Mouse (Mus musculus) telencephalon, adult 2 months (tissue): ENCODE data around the gene Zkscan6.

Experiments
- DNase-seq: peaks from one replicate; pipeline ENCODE4 v3.0.0-alpha.2; 2011; ENCODE audit warnings: low read depth, low spot score

Zkscan6 gene

GRCm38 (mm10) chr11:65812088-65812487 lies 5.1 kb downstream of the Zkscan6 start:
- no peak for DNase-seq

GRCm38 (mm10) chr11:65814381-65814780 lies 7.4 kb downstream of the Zkscan6 start:
- DNase-seq, result no peak

GRCm38 (mm10) chr11:65816237-65816636 lies 9.3 kb downstream of the Zkscan6 start:
- no peak for DNase-seq

GRCm38 (mm10) chr11:65818193-65818592 lies 11.2 kb downstream of the Zkscan6 start:
- DNase-seq, result no peak

DNA sequence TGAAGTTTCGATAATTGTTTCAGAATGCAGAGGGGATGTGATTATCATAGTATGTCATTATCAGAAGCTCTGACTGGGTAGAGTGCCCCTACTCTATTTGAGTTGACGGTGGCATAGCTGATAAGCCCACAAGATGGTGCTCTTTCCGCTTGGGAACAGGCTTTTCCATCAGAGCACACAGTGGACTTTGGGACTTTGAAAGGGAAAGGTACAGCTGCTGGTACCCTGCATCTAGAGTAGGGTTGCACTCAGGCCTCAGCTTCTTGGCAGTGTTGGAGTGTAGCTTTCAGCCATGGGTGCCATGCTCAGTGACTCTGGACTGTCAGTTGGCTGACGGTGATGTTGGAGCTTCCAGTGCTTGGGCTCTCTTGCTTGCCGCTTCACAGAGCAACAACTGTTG lies 13.3 kb downstream of the Zkscan6 start:
- no peak for DNase-seq

GRCm38 (mm10) chr11:65820877-65821276 lies 13.9 kb downstream of the Zkscan6 start:
- DNase-seq, result peak; percentile 33

DNA sequence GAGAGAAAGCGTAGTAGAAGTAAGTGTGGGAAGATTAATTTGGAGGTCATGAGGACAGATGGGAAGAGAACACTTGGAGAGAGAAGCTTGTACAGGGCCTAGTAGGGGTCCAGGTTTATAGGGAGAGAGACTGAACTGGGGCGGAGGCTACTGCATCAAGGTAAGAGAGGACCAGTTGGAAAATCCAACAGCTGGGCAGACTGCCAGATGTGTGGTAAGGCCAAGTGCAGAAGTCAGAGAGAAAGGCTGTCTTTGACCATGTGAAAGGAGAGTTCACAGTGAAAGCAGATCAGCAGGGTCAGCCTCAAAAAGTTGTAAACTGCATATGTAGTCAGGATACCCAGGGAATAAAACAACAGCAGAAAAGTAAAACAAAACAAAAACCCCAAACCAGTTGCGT lies 17.6 kb downstream of the Zkscan6 start:
- DNase-seq, result no peak

- peak; percentile 65 for DNase-seq
Observed at GRCm38 (mm10) chr11:65838999-65839398, 32.0 kb downstream of the Zkscan6 start.

GRCm38 (mm10) chr11:65846446-65846845 lies 39.5 kb downstream of the Zkscan6 start:
- no peak for DNase-seq

DNA sequence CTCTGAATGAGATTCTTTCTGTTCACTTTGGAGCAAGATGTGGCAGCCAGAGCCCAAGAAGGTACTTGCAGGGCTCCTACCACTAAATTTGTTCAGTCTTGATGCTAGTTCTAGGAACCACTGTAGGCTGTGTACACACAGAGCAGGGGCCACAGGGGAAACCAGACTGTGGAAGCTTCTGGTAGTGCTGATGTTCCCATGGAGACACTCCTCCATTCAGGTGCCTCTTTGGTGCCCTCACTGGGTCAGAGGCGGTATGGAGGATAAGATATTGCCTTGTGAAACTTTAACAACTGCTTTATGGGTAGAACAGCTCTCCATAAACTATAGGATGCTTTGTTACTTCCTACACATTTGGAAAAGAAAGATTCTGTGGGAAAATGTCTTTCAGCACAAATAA lies 45.1 kb downstream of the Zkscan6 start:
- no peak for DNase-seq

GRCm38 (mm10) chr11:65861476-65861875 lies 54.5 kb downstream of the Zkscan6 start:
- no peak for DNase-seq

DNA sequence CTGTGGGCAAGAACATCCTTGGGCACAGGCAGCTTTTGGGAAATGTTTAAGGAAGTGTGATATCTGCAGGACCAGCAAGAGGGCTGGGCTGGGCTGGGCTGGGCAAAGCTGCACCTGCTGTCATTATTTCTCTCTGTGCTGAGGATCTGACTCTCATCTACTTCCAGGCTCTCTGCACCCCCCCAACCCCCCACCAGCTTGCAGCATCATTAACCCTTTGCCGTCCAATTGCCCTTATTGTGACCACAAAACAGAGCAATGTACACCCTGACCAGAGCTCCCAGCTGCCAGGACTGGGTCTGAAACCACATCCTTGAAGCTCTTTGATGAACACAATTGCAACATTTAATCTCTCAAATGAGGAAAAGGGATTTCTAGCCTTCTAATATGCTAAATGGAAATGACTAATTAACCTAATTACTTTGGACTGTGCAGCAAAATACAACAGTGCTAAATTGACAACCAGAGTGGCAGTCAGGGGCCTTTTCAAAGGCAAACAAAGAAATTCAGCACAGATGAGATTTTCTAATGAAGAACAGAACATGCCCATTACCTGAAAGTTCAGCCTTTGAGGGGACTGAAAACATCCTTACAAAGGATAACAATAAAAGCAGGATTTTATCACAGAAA lies 70.3 kb downstream of the Zkscan6 start:
- no peak for DNase-seq
